Mouse (Mus musculus) lung, embryonic 16.5 days (tissue): ENCODE measurements around the gene Mgarp. TPM values are rescaled to one million over a fixed set of nuclear protein-coding genes. Genes with fewer than 3 reads are reported as not detected.
A peak's percentile ranks its signal among the peaks of the same experiment; 100 is the strongest.

Experiments
- ATAC-seq: fragments of 200-750 bp; cut with Nextera tagmentation; 2 replicates; pipeline ENCODE4 v1.8.0; 2017; ENCODE audit warnings: low read depth, mild to moderate bottlenecking, moderate library complexity
- H3K27ac ChIP-seq: fragments of 300-500 bp; sonication (generic); 2 replicates; pipeline ENCODE4 v1.5.1; 2014; ENCODE audit warnings: mild to moderate bottlenecking, control low read depth, low read length
- H3K27me3 ChIP-seq: fragments of 300-500 bp; sonication (generic); 2 replicates; pipeline ENCODE4 v1.6.1; 2014; ENCODE audit warnings: low read depth, low read length, mixed read lengths; ENCODE audit not compliant: control insufficient read depth, insufficient read depth
- H3K36me3 ChIP-seq: fragments of 300-500 bp; sonication (generic); 2 replicates; pipeline ENCODE4 v1.6.1; 2014; ENCODE audit warnings: low read length; ENCODE audit not compliant: control insufficient read depth, insufficient read depth
- H3K4me1 ChIP-seq: fragments of 300-500 bp; sonication (generic); replicated peaks from 2 replicates; pipeline ENCODE4 v1.6.1; 2014; ENCODE audit warnings: low read length, mixed read lengths; ENCODE audit not compliant: control insufficient read depth, insufficient read depth
- H3K4me2 ChIP-seq: fragments of 300-500 bp; sonication (generic); 2 replicates; pipeline ENCODE4 v1.6.1; 2014; ENCODE audit warnings: low read depth, low read length, control low read depth
- H3K4me3 ChIP-seq: fragments of 300-500 bp; sonication (generic); 2 replicates; pipeline ENCODE4 v1.5.1; 2014; ENCODE audit warnings: mild to moderate bottlenecking, low read length, control low read depth
- H3K9ac ChIP-seq: fragments of 300-500 bp; sonication (generic); 2 replicates; pipeline ENCODE4 v1.6.1; 2014; ENCODE audit warnings: low read length, control low read depth
- H3K9me3 ChIP-seq: fragments of 300-500 bp; sonication (generic); 2 replicates; pipeline ENCODE4 v1.6.1; 2016; ENCODE audit warnings: low read length; ENCODE audit not compliant: control insufficient read depth
- WGBS: fragments of 180-500 bp; shearing (Covaris S2); extraction: QIAGEN DNeasy Blood & Tissue Kit; methylation state at CpG from one replicate; pipeline ENCODE4 v1.1.7; 2014; 5-methylcytosine and 5-hydroxymethylcytosine counted together
- polyA plus RNA-seq: library from polyadenylated mRNA; unstranded; fragments of >200 nt; fragmentation: Nextera tagmentation; extraction: Ambion mirVana; gene quantifications from 2 replicates; pipeline ENCODE4 v1.2.1, GENCODE M21; 2015

The Mgarp gene
- polyA plus RNA-seq, 1 experiment from 2014 or later: 1.9 TPM

- no peaks in the 10 kb centered on the region for H3K27me3 ChIP-seq
- peak overlapping the region; percentile 70 for H3K4me2 ChIP-seq
- ATAC-seq: no peak
- no peak overlapping the region for H3K27ac ChIP-seq
- H3K9me3 ChIP-seq: no peaks in the 10 kb centered on the region
- no peaks in the 10 kb centered on the region for H3K36me3 ChIP-seq
- peak overlapping the region; percentile 64 for H3K9ac ChIP-seq
- peak overlapping the region; percentile 56 for H3K4me3 ChIP-seq
- 71% methylated on average over 3 of the region's 3 CpGs for WGBS
- H3K4me1 ChIP-seq: 0 out of 2 replicates have a peak, but pooled peaks cover 3% of the 10 kb centered on the region
These were observed 17.9 kb downstream of the Mgarp start for GRCm38 (mm10) chr3:51378665-51378946.

GRCm38 (mm10) chr3:51377878-51378664 lies 18.5 kb downstream of the Mgarp start:
- Histone ChIP-seq H3K9me3 (no peaks in the 10 kb centered on the region), H3K9ac (peak overlapping the region; percentile 64), H3K4me2 (peak overlapping the region; percentile 70), H3K4me3 (peak overlapping the region; percentile 56), H3K27me3 (no peaks in the 10 kb centered on the region), H3K4me1 (0 out of 2 replicates have a peak, but pooled peaks cover 3% of the 10 kb centered on the region), H3K36me3 (no peaks in the 10 kb centered on the region), H3K27ac (0 out of 2 replicates have a peak overlapping the region, but pooled peaks have one; percentile 6)
- peak; percentile 65 for ATAC-seq
- 16% methylated on average over 31 of the region's 31 CpGs for WGBS

GRCm38 (mm10) chr3:51375307-51376265 lies 21.0 kb downstream of the Mgarp start:
- WGBS: 75% methylated on average over 19 of the region's 19 CpGs
- no peak for ATAC-seq
- H3K4me1 ChIP-seq: 0 out of 2 replicates have a peak, but pooled peaks cover 3% of the 10 kb centered on the region

GRCm38 (mm10) chr3:51373544-51373943 lies 23.0 kb downstream of the Mgarp start:
- Histone ChIP-seq H3K27ac (no peak overlapping the region), H3K4me1 (0 out of 2 replicates have a peak, but pooled peaks cover 1% of the 10 kb centered on the region), H3K9ac (no peak overlapping the region), H3K36me3 (no peaks in the 10 kb centered on the region), H3K4me3 (no peak overlapping the region), H3K9me3 (no peaks in the 10 kb centered on the region), H3K27me3 (no peaks in the 10 kb centered on the region), H3K4me2 (no peak overlapping the region)
- WGBS: 62% methylated on average over 5 of the region's 5 CpGs
- no peak for ATAC-seq

More at GRCm38 (mm10) chr3:51375307-51376265, 21.0 kb downstream of the Mgarp start:
- Histone ChIP-seq H3K9me3 (no peaks in the 10 kb centered on the region), H3K9ac (no peak overlapping the region), H3K4me2 (no peak overlapping the region), H3K36me3 (no peaks in the 10 kb centered on the region), H3K4me3 (no peak overlapping the region), H3K27ac (no peak overlapping the region), H3K27me3 (no peaks in the 10 kb centered on the region)

- Histone ChIP-seq H3K27me3 (no peaks in the 10 kb centered on the region), H3K9me3 (no peaks in the 10 kb centered on the region), H3K36me3 (no peaks in the 10 kb centered on the region), H3K27ac (no peak overlapping the region), H3K9ac (no peak overlapping the region), H3K4me3 (no peak overlapping the region), H3K4me2 (peak overlapping the region; percentile 33; the same call in 1 of the 2 replicates), H3K4me1 (no peaks in the 10 kb centered on the region)
- ATAC-seq: no peak
- 47% methylated on average over 5 of the region's 5 CpGs for WGBS
These were observed 23.7 kb downstream of the Mgarp start for GRCm38 (mm10) chr3:51372883-51373282.

GRCm38 (mm10) chr3:51371826-51372225 lies 24.7 kb downstream of the Mgarp start:
- no peak for ATAC-seq
- Histone ChIP-seq H3K9ac (no peak overlapping the region), H3K4me1 (no peaks in the 10 kb centered on the region), H3K36me3 (no peaks in the 10 kb centered on the region), H3K9me3 (no peaks in the 10 kb centered on the region), H3K27ac (no peak overlapping the region), H3K4me2 (no peak overlapping the region), H3K27me3 (no peaks in the 10 kb centered on the region), H3K4me3 (no peak overlapping the region)
- WGBS: 60% methylated on average over 2 of the region's 2 CpGs

- H3K9me3 ChIP-seq: no peaks in the 10 kb centered on the region
- WGBS: 78% methylated on average over 4 of the region's 4 CpGs
- H3K4me1 ChIP-seq: peaks cover 9% of the 10 kb centered on the region
- ATAC-seq: no peak
- H3K4me2 ChIP-seq: no peak overlapping the region
- H3K27me3 ChIP-seq: no peaks in the 10 kb centered on the region; the same call in 1 of the 2 replicates
- H3K36me3 ChIP-seq: no peaks in the 10 kb centered on the region
- no peak overlapping the region for H3K4me3 ChIP-seq
- H3K9ac ChIP-seq: no peak overlapping the region
- no peak overlapping the region for H3K27ac ChIP-seq
These were observed 28.5 kb downstream of the Mgarp start for GRCm38 (mm10) chr3:51368011-51368410.

GRCm38 (mm10) chr3:51366926-51367325 lies 29.6 kb downstream of the Mgarp start:
- H3K4me2 ChIP-seq: no peak overlapping the region
- H3K9me3 ChIP-seq: no peaks in the 10 kb centered on the region
- no peak for ATAC-seq
- H3K9ac ChIP-seq: no peak overlapping the region
- peaks cover 9% of the 10 kb centered on the region for H3K4me1 ChIP-seq
- no peak overlapping the region for H3K27ac ChIP-seq
- no peaks in the 10 kb centered on the region for H3K36me3 ChIP-seq
- H3K27me3 ChIP-seq: no peaks in the 10 kb centered on the region; the same call in 1 of the 2 replicates
- no peak overlapping the region for H3K4me3 ChIP-seq
- 43% methylated on average over 4 of the region's 4 CpGs for WGBS

- Histone ChIP-seq H3K4me1 (peaks cover 9% of the 10 kb centered on the region), H3K27ac (no peak overlapping the region), H3K36me3 (no peaks in the 10 kb centered on the region), H3K27me3 (no peaks in the 10 kb centered on the region; the same call in 1 of the 2 replicates), H3K4me2 (peak overlapping the region; percentile 83), H3K9ac (no peak overlapping the region; the same call in 1 of the 2 replicates), H3K4me3 (peak overlapping the region; percentile 53; the same call in 1 of the 2 replicates), H3K9me3 (no peaks in the 10 kb centered on the region)
- ATAC-seq: no peak
- 11% methylated on average over 3 of the region's 3 CpGs for WGBS
These were observed 31.0 kb downstream of the Mgarp start for GRCm38 (mm10) chr3:51365517-51365882.
